Mouse (Mus musculus) midbrain, embryonic 16.5 days (tissue): Measurements from ENCODE around the gene Pde4d. TPM values are rescaled to one million over a fixed set of nuclear protein-coding genes. Genes with fewer than 3 reads are reported as not detected.

Experiments used
- ATAC-seq: fragments of 200-750 bp; cut with Nextera tagmentation; 2 replicates; pipeline ENCODE4 v1.8.0; 2017; ENCODE audit warnings: moderate TSS enrichment
- H3K27ac ChIP-seq: fragments of 300-500 bp; sonication (generic); 2 replicates; pipeline ENCODE4 v1.5.1; 2014; ENCODE audit warnings: mild to moderate bottlenecking, low read length, mixed read lengths
- H3K27me3 ChIP-seq: fragments of 300-500 bp; sonication (generic); 2 replicates; pipeline ENCODE4 v1.6.1; 2014; ENCODE audit warnings: low read depth, low read length, mixed read lengths; ENCODE audit not compliant: control insufficient read depth, insufficient read depth
- H3K36me3 ChIP-seq: fragments of 300-500 bp; sonication (generic); 2 replicates; pipeline ENCODE4 v1.6.1; 2014; ENCODE audit warnings: mild to moderate bottlenecking, low read length, moderate library complexity, mixed read lengths; ENCODE audit not compliant: control insufficient read depth, insufficient read depth
- H3K4me1 ChIP-seq: fragments of 300-500 bp; sonication (generic); 2 replicates; pipeline ENCODE4 v1.6.1; 2014; ENCODE audit warnings: mild to moderate bottlenecking, low read length, mixed read lengths; ENCODE audit not compliant: control insufficient read depth, insufficient read depth
- H3K4me2 ChIP-seq: fragments of 300-500 bp; sonication (generic); 2 replicates; pipeline ENCODE4 v1.6.1; 2014; ENCODE audit warnings: mild to moderate bottlenecking, low read length, mixed read lengths
- H3K4me3 ChIP-seq: fragments of 300-500 bp; sonication (generic); 2 replicates; pipeline ENCODE4 v1.5.1; 2014; ENCODE audit warnings: low read depth, mild to moderate bottlenecking, low read length, moderate library complexity, mixed read lengths
- H3K9ac ChIP-seq: fragments of 300-500 bp; sonication (generic); 2 replicates; pipeline ENCODE4 v1.6.1; 2014; ENCODE audit warnings: low read depth, low read length, mixed read lengths
- H3K9me3 ChIP-seq: fragments of 300-500 bp; sonication (generic); replicated peaks from 2 replicates; pipeline ENCODE4 v1.6.1; 2014; ENCODE audit warnings: mild to moderate bottlenecking, low read length, mixed read lengths; ENCODE audit not compliant: control insufficient read depth, poor library complexity, severe bottlenecking
- WGBS: fragments of 180-500 bp; shearing (Covaris S2); extraction: QIAGEN DNeasy Blood & Tissue Kit; methylation state at CpG from one replicate; pipeline ENCODE4 v1.1.7; 2014; 5-methylcytosine and 5-hydroxymethylcytosine counted together
- polyA plus RNA-seq: library from polyadenylated mRNA; unstranded; fragments of >200 nt; fragmentation: Nextera tagmentation; extraction: Ambion mirVana; gene quantifications from 2 replicates; pipeline ENCODE4 v1.2.1, GENCODE M21; 2015

Gene Pde4d
- polyA plus RNA-seq, 1 experiment from 2014 or later = 22.6 TPM

DNA sequence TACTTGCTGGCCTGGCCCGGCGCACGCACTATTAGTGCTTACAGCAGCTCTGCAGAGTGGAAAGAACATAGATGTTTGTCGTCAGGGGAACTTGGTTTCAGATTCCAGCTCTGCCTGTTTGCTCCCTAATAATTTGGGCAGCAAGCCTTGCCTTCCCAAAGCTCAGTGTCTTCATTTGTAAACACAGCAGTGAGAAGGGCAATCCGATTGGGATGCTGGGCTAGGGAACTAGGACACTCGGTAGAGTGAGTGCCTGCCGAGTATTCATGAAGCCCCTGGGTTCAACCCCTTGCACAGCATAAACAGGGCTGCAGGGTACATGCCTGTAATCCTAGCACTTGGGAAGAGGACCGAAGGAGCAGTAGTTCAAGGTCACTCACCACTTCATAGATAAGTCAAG lies 1459.4 kb downstream of the Pde4d start:
- Histone ChIP-seq H3K9me3 (no peaks in the 10 kb centered on the region), H3K4me3 (no peak overlapping the region), H3K36me3 (no peaks in the 10 kb centered on the region), H3K4me1 (peaks cover 18% of the 10 kb centered on the region), H3K9ac (no peak overlapping the region), H3K4me2 (no peak overlapping the region), H3K27me3 (no peaks in the 10 kb centered on the region), H3K27ac (no peak overlapping the region)
- WGBS = 86% methylated on average over 8 of the region's 8 CpGs
- no peak for ATAC-seq

- Histone ChIP-seq H3K4me1 (peaks cover 9% of the 10 kb centered on the region), H3K4me2 (no peak overlapping the region), H3K36me3 (no peaks in the 10 kb centered on the region), H3K9ac (no peak overlapping the region), H3K9me3 (no peaks in the 10 kb centered on the region), H3K27ac (no peak overlapping the region), H3K4me3 (no peak overlapping the region), H3K27me3 (no peaks in the 10 kb centered on the region)
- WGBS = 94% methylated on average over 8 of the region's 8 CpGs
- no peak for ATAC-seq
These were observed 1461.2 kb downstream of the Pde4d start for GRCm38 (mm10) chr13:109910915-109911314.

DNA sequence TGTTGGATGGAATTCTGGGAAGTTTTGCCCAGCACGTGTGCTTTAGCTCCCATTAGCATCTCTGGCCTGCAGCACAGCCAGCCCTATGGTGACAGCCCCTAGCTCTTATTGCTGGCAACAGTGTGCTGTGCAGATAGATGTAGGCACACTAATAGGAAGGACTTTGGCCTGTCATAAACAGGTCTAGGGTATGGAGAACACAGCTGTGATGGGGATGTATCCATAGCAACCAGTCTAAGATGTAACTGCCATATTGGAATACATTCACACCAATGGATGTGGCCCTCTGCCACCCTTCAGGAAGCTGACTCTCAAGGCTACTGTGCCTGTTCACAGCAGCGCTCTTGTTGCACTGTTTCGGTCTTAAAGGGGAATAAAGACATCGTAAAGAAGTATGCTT lies 1462.9 kb downstream of the Pde4d start:
- no peak overlapping the region for H3K9ac ChIP-seq
- H3K4me1 ChIP-seq = peaks cover 5% of the 10 kb centered on the region
- no peaks in the 10 kb centered on the region for H3K36me3 ChIP-seq
- ATAC-seq = 0 out of 2 replicates have a peak, but pooled peaks have one; percentile 25
- no peaks in the 10 kb centered on the region for H3K9me3 ChIP-seq
- H3K4me2 ChIP-seq = no peak overlapping the region
- H3K27me3 ChIP-seq = no peaks in the 10 kb centered on the region
- no peak overlapping the region for H3K4me3 ChIP-seq
- H3K27ac ChIP-seq = no peak overlapping the region
- 89% methylated on average over 4 of the region's 4 CpGs for WGBS

DNA sequence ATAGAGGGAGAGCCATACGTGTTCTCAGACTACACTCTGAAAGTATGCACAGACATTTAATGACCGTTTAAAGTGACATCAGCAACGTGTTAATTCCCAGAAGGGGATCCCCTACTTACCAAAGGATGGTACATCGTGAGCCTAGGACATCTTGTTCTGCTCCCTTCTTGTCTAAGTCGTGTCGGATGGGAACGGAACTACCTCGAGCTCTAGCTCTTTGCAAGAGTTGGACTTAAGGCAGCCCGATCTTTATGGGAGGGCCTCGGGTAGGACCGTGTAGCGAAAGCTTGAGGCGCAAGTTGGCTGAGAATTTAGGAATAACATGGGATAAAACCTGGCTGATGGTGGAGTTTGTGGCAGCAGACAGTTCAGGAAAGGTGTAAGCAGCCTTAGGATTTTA lies 1464.5 kb downstream of the Pde4d start:
- H3K9ac ChIP-seq = no peak overlapping the region
- WGBS = 95% methylated on average over 13 of the region's 13 CpGs
- no peak overlapping the region for H3K27ac ChIP-seq
- H3K36me3 ChIP-seq = no peaks in the 10 kb centered on the region
- no peak overlapping the region for H3K4me3 ChIP-seq
- peaks cover 5% of the 10 kb centered on the region for H3K4me1 ChIP-seq
- no peak overlapping the region for H3K4me2 ChIP-seq
- H3K27me3 ChIP-seq = no peaks in the 10 kb centered on the region
- no peaks in the 10 kb centered on the region for H3K9me3 ChIP-seq
- no peak for ATAC-seq

- Histone ChIP-seq H3K4me3 (no peak overlapping the region), H3K36me3 (no peaks in the 10 kb centered on the region), H3K4me1 (peaks cover 5% of the 10 kb centered on the region), H3K27ac (no peak overlapping the region), H3K9ac (no peak overlapping the region), H3K27me3 (no peaks in the 10 kb centered on the region), H3K4me2 (no peak overlapping the region), H3K9me3 (no peaks in the 10 kb centered on the region)
- ATAC-seq = no peak
- 72% methylated on average over 5 of the region's 5 CpGs for WGBS
These were observed 1465.1 kb downstream of the Pde4d start for GRCm38 (mm10) chr13:109914846-109915245.

DNA sequence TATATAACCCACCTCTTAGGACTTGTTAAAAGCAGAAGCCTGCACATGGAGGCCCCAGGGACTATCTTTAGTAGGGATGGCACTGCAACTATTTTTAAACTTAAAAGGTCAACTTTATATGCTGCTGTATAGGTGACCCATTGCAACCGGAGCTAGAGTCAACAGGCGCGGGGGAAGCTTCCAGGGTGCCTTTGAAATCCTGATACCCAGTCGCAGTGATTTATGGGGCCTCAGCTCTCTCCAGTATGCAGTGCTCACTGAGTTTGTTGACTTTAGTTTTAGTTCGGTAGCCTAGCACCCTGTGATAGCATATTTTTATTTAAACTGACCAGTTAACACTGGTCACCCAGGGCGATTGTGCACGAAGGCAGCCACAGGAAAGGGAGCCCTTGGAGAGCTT lies 1465.8 kb downstream of the Pde4d start:
- Histone ChIP-seq H3K9ac (no peak overlapping the region), H3K4me2 (no peak overlapping the region), H3K4me1 (peaks cover 5% of the 10 kb centered on the region), H3K27ac (no peak overlapping the region), H3K27me3 (no peaks in the 10 kb centered on the region), H3K9me3 (no peaks in the 10 kb centered on the region), H3K4me3 (no peak overlapping the region), H3K36me3 (no peaks in the 10 kb centered on the region)
- WGBS = 71% methylated on average over 7 of the region's 7 CpGs
- no peak for ATAC-seq

GRCm38 (mm10) chr13:109915964-109916363 lies 1466.2 kb downstream of the Pde4d start:
- Histone ChIP-seq H3K4me3 (no peak overlapping the region), H3K36me3 (no peaks in the 10 kb centered on the region), H3K4me2 (no peak overlapping the region), H3K9ac (no peak overlapping the region), H3K27ac (no peak overlapping the region), H3K4me1 (peaks cover 5% of the 10 kb centered on the region), H3K27me3 (no peaks in the 10 kb centered on the region), H3K9me3 (no peaks in the 10 kb centered on the region)
- WGBS = 78% methylated on average over 5 of the region's 5 CpGs
- ATAC-seq = no peak

- 95% methylated on average over 10 of the region's 10 CpGs for WGBS
- H3K27ac ChIP-seq = no peak overlapping the region
- H3K4me3 ChIP-seq = no peak overlapping the region
- no peak overlapping the region for H3K4me2 ChIP-seq
- ATAC-seq = no peak
- no peak overlapping the region for H3K9ac ChIP-seq
- H3K4me1 ChIP-seq = peaks cover 2% of the 10 kb centered on the region; the same call in 1 of the 2 replicates
- H3K9me3 ChIP-seq = no peaks in the 10 kb centered on the region
- no peaks in the 10 kb centered on the region for H3K36me3 ChIP-seq
- no peaks in the 10 kb centered on the region for H3K27me3 ChIP-seq
These were observed 1467.8 kb downstream of the Pde4d start for GRCm38 (mm10) chr13:109917551-109917950.

DNA sequence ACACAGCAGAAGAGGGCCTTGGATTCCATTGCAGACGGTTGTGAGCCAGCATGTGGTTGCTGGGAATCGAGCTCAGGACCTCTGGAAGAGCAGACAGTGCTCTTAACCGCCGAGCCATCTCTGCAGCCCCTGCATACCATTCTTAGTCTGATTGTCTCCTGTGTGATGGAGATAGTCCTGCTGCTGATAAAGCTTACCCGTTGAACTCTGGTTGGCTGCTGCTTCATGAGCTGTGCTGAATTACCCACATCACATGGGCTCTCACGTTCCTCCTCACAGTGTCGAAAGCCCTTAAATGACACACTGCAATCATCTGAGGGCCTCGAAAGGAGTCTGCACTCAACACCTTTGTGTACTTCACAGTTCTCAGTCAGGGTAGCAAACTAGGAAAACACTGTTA lies 1468.9 kb downstream of the Pde4d start:
- Histone ChIP-seq H3K4me2 (no peak overlapping the region), H3K36me3 (no peaks in the 10 kb centered on the region), H3K9ac (no peak overlapping the region), H3K9me3 (no peaks in the 10 kb centered on the region), H3K4me1 (peaks cover 3% of the 10 kb centered on the region; the same call in 1 of the 2 replicates), H3K4me3 (no peak overlapping the region), H3K27ac (no peak overlapping the region), H3K27me3 (no peaks in the 10 kb centered on the region)
- WGBS = 67% methylated on average over 8 of the region's 8 CpGs
- ATAC-seq = no peak
